Mouse (Mus musculus) lung, embryonic 15.5 days (tissue): ENCODE measurements around the gene BC024063. TPM values are rescaled to one million over a fixed set of nuclear protein-coding genes. Genes with fewer than 3 reads are reported as not detected.

Experiments
- polyA plus RNA-seq: library from polyadenylated mRNA; unstranded; fragments of >200 nt; fragmentation: Nextera tagmentation; extraction: Ambion mirVana; gene quantifications from 2 replicates; pipeline ENCODE4 v1.2.1, GENCODE M21; 2015

BC024063 gene
- polyA plus RNA-seq, 1 experiment from 2014 or later = 5.9 TPM

Other genes starting within 250 kb of the BC024063 start
- gene Gm32687, start 219.4 kb upstream of the BC024063 start, polyA plus RNA-seq = 9.5 and 10.5 TPM in 2 replicates
- 2.9 and 5.1 TPM in 2 replicates for gene Zfp781, start 152.9 kb upstream of the BC024063 start, polyA plus RNA-seq
- 16.0 and 16.7 TPM in 2 replicates for gene Zfp873, start 35.2 kb upstream of the BC024063 start, polyA plus RNA-seq
- 6.8 and 7.2 TPM in 2 replicates for gene AU041133, start 44.7 kb downstream of the BC024063 start, polyA plus RNA-seq
- gene Zfp938, start 157.9 kb downstream of the BC024063 start, polyA plus RNA-seq = 14.6 and 14.7 TPM in 2 replicates
- gene 4932415D10Rik, start 233.2 kb downstream of the BC024063 start, polyA plus RNA-seq = not detected in 2 replicates